Mouse (Mus musculus) myocyte (in vitro differentiated cells): Measurements from ENCODE around the gene Olfr642.

Source experiments
- POLR2A ChIP-seq: IDR thresholded peaks from one replicate; pipeline ENCODE4 v1.6.1; 2011; ENCODE audit warnings: low read depth, mild to moderate bottlenecking, control low read depth, moderate library complexity; ENCODE audit not compliant: insufficient read length
- POLR2AphosphoS2 ChIP-seq: IDR thresholded peaks from one replicate; pipeline ENCODE4 v1.6.1; 2011; ENCODE audit warnings: low read depth, control low read depth; ENCODE audit not compliant: insufficient read length

GRCm38 (mm10) chr7:104071769-104072168, 19.3 kb upstream of the Olfr642 start, which contains the start of gene Olfr644:
- no peak for TF ChIP-seq POLR2A
- no peak for TF ChIP-seq POLR2AphosphoS2
